Mouse (Mus musculus): ENCODE measurements around the gene Mrps2.

Gene Mrps2

GRCm38 (mm10) chr2:28517206-28517909, 49.5 kb downstream of the Mrps2 start:
- no peak for ATAC-seq (ENCODE audit: insufficient number of reproducible peaks, low FRiP score, low TSS enrichment)

GRCm38 (mm10) chr2:28518231-28518630, 50.4 kb downstream of the Mrps2 start:
- ATAC-seq (ENCODE audit: insufficient number of reproducible peaks, low FRiP score, low TSS enrichment): no peak

GRCm38 (mm10) chr2:28520581-28520980, 52.7 kb downstream of the Mrps2 start:
- peak; percentile 45; the same call in 1 of the 2 replicates for ATAC-seq (ENCODE audit: insufficient number of reproducible peaks, low FRiP score, low TSS enrichment)

Data from cerebellum, adult (tissue).